Mouse (Mus musculus) testis, adult 2 months (tissue): ENCODE results near the gene Pm20d1.

ENCODE experiments used
- CTCF ChIP-seq: fragments of 200-500 bp; IDR thresholded peaks from 2 replicates; pipeline ENCODE4 v1.5.1; 2012; ENCODE audit warnings: low read depth, mild to moderate bottlenecking, inconsistent platforms, low read length, moderate library complexity; ENCODE audit not compliant: control insufficient read depth, insufficient read depth, insufficient replicate concordance
- POLR2A ChIP-seq: fragments of 200-500 bp; IDR thresholded peaks from 2 replicates; pipeline ENCODE4 v1.6.1; 2012; ENCODE audit warnings: low read depth, mild to moderate bottlenecking, inconsistent platforms, low read length, moderate library complexity; ENCODE audit not compliant: control insufficient read depth

DNA sequence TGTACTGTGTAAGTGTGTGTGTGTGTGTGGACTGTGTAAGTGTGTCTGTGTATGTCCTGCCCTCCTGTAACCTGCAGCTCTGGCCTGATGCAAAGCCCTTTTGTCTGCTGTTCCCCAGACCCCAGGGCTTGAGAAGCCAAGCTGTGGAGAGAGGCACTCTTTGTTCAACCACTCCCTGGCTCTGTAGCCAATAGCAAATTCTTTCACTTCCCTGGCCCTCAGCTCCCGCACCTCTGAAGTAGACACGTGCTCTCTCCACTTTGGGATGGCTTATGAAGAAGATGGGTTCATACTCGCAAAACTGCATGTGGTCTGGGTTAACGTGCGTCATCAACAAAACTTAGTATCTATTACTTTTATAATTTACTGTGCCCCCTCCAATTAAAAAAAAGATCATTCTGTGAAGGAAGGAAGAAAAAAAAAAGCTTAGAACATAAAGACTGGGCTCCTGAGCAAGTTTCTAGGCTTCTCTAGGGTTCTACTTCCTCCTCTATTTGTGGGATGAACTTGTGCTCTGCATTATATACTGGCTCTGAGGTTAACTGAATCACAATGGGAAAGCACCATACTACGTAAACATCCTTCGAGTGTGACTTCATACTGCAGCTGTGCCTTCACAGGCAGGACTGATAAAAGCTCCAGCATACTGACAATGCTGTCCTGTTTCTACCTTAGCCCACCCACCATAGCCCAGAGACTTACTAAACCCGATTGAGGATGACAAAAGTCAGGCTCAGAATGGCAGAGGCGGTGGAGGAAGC lies 37.3 kb upstream of the Pm20d1 start:
- TF ChIP-seq POLR2A (no peak), CTCF (no peak)
